Mouse (Mus musculus): ENCODE measurements around the gene Eipr1.
"Not testable (repeated sequence)": the region's sequence is repeated elsewhere in the genome, so short reads cannot be mapped to it uniquely, and the experiment has no call there.

The Eipr1 gene

GRCm38 (mm10) chr12:28751508-28752263 lies at the start of gene Eipr1:
TSS of gene Eipr1 (plus strand) at chr12:28751803.
- in situ Hi-C loops (cut with MboI) = no loop called here

DNA sequence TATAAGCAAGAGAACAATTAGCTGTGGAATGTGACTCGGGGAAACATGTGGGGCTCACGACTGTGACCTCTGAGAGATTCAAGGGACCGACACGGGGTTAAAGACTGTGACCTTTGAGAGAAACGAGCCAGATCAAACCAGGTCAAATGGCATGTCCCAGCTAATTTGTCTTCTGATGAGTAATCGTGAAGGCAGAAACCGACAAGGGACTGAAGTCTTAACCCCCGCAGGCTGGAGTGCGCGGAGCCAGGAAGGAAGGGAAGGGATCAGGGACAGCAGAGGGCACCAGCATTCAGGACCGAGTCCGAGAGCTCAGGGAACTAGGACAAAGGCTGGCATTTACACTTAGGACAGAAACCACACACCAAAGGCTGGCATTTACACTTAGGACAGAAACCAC lies 47.2 kb upstream of the Eipr1 start:
- in situ Hi-C loops (cut with MboI) = no loop called here

GRCm38 (mm10) chr12:28705204-28705603 lies 46.4 kb upstream of the Eipr1 start:
- in situ Hi-C loops (cut with MboI) = no loop called here

GRCm38 (mm10) chr12:28708154-28708553 lies 43.4 kb upstream of the Eipr1 start:
- in situ Hi-C loops (cut with MboI) = no loop called here

- in situ Hi-C loops (cut with MboI) = no loop called here
Observed at GRCm38 (mm10) chr12:28710566-28711185, 40.9 kb upstream of the Eipr1 start.

GRCm38 (mm10) chr12:28714822-28715632 lies 36.6 kb upstream of the Eipr1 start:
- in situ Hi-C loops (cut with MboI) = no loop called here

- in situ Hi-C loops (cut with MboI) = no loop called here
Observed at GRCm38 (mm10) chr12:28717066-28717465, 34.5 kb upstream of the Eipr1 start.

DNA sequence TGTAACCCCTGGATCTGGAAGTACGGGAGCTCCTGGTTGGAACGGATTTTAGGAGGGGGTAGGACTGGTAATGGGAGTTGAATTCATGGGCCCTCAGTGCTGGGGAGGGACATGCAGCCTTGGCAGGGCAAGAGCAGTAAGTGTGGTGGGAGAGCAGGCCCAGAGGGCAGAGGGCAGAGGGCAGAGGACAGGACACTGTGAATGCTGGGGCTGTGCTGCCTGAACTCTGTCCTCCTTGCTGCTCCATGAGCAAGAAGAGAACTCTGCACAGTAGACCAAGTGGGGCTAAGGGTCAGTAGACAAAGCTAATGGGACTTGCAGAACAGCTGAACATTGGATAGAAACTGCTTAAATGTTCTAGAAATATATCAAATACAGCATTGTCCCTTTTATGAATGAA lies 33.5 kb upstream of the Eipr1 start:
- in situ Hi-C loops (cut with MboI) = no loop called here

- in situ Hi-C loops (cut with MboI) = no loop called here
Observed at GRCm38 (mm10) chr12:28724366-28724765, 27.2 kb upstream of the Eipr1 start.

DNA sequence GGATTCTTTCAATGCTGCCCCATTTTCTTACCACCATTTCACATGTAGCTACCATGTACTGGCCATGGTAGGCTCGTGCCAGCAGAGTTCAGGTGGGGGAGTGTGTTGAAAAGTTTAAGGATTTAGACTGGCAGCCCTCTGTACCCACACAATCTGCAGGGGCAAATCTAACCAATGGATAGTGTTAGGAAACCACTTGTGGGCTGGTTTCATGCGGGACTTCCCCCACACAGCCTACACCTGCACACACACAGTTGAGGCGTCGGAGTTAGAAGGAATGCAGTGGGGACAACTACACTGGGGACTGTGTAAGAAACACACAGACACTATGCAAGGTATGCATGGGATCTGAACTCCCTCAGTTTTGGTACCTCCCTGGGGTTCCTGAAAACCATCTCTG lies 25.4 kb upstream of the Eipr1 start:
- in situ Hi-C loops (cut with MboI) = no loop called here

GRCm38 (mm10) chr12:28727061-28727460 lies 24.5 kb upstream of the Eipr1 start:
- in situ Hi-C loops (cut with MboI) = no loop called here

- in situ Hi-C loops (cut with MboI) = no loop called here
Observed at GRCm38 (mm10) chr12:28732631-28733030, 19.0 kb upstream of the Eipr1 start.

- in situ Hi-C loops (cut with MboI) = not testable (repeated sequence)
Observed at GRCm38 (mm10) chr12:28733520-28734245, 17.9 kb upstream of the Eipr1 start.

DNA sequence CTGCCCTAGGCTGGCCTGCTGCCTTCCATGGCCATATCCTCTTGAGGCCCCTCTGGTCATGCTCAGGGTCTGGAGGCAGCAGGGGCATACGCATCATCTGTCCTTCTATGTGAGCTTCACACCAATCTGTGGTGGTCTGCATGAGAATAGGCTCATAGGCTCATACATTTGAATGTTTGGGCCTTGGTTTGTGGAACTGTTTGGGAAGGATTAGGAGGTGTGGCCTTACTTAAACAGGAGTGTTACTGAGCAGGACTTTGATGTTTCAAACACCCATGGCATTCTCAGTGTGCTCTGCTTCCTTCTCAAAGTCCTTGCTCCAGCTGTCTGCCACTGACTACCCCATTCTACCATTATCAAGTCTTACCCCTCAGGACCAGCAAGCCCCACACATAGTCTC lies 17.3 kb upstream of the Eipr1 start:
- in situ Hi-C loops (cut with MboI) = no loop called here

DNA sequence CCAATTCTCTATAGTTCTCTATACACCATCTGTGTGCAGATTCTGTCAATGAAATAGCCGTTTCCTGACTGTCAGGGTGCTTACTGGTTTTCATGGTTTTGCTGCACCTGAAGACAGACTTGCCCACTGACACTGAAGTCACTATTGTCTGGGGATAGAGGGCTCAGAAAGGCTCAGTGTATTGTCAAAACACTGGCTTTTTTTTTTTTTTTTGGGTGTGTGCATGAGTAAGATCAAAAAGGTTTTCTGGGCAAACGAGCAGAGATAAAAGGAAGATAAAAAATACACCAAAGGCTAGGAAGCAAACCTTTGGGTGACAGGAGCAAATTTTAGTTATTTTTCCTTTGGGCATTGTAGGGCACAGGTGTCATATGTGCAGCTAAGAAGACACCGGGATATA lies 16.3 kb upstream of the Eipr1 start:
- in situ Hi-C loops (cut with MboI) = no loop called here

DNA sequence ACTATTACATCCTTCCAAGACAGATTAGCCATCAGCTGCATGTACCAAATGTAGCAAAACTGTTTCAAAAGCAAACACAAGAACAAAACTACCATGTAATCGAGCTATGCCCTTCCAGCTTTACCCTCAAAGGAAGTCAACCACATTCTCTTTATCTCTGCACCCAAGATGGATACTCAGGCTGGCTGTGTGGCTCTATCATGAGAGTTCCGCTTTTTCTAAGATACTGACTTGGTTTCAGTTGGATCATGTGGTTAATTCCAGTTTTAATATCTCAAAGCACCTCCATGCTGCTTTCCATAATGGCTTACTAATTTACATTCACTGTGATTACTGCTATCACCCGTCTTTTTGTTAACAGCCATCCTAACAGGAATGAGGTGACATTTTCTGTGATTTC lies 8.3 kb upstream of the Eipr1 start:
- in situ Hi-C loops (cut with MboI) = no loop called here

- in situ Hi-C loops (cut with MboI) = no loop called here
Observed at GRCm38 (mm10) chr12:28750021-28750633, 1.5 kb upstream of the Eipr1 start, which contains the start of gene Trappc12. TSS of gene Trappc12 (minus strand) at chr12:28750472.

DNA sequence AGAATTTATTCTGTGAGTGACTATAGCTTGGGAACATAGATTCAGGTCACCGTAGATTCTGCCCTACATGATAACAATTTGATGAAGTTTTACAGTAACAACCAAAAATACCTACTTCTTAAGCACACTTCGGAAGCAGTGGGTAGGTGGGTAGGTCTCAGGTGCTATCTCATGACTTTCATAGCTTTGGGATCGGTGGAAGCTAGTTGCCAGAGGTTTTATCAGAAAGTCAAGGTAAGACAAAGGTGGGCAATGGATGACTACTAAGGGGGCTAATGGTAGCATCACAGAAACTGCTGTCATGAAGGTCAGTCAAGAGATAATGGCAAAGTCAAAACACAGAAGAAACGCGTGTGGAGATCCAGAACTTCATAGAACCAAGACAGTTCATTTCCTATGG lies 727 bp upstream of the Eipr1 start:
- in situ Hi-C loops (cut with MboI) = no loop called here

DNA sequence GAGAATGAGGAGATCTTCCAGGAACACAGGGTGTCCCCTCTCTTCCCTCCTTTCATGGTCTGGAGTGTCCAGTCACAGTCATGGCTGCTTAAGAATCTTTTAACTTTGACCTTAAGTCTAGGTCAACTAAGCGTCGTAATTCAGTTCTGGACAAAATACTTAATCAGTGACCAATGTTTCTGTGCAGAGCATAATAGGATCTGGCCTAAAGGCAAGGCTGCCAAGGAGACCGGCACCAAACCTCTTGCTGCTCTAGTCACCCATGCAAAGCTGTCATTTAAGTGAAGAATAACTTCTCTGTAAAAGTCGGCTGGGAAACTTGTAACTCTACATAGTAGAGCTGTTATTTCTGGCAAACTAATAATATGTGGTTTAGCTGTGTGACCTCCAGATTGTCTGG lies 4.4 kb downstream of the Eipr1 start:
- in situ Hi-C loops (cut with MboI) = no loop called here

- in situ Hi-C loops (cut with MboI) = no loop called here
Observed at GRCm38 (mm10) chr12:28769953-28770352, 18.4 kb downstream of the Eipr1 start.

DNA sequence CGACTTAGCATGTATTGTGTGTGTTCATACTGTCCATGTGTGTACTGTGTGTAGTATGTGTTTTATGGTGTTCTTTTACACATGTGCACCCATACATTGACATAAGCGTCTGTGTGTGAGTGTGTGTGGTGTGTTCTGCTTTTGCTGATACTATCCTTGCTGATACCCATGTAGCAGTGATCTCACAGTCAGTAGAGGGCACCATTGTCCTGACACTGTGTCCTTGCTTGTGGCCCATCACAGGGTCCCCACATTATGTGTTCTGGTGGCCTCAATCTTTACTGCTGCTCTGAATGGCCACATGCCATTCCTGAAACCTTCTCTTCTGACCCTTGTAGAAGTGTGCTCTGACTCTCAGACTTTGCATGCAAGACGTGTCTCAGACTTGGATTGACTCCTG lies 22.2 kb downstream of the Eipr1 start:
- in situ Hi-C loops (cut with MboI) = no loop called here

DNA sequence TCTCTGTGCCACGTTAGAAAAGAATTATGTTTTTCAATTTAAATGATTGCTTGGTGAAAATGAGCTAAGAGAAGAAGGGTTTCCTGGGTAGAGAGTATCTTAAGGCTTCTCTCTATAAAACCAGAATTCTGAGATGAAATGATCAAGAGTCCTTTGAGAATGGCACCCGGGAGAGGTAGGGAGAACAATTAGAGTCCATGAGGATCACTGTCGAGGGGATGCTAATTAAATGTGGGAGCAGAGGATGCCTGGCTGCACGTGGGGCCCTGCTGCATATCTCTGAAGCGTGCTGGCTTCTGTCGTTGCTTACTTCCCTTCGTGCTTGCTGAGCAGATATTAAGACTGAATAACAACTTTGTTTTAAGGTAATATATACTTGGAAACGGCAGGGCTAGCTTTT lies 23.5 kb downstream of the Eipr1 start:
- in situ Hi-C loops (cut with MboI) = no loop called here
